Mouse (Mus musculus) common myeloid progenitor, adult 5-6 weeks (primary cell): Measurements from ENCODE around the gene Abhd14b. TPM values are rescaled to one million over a fixed set of nuclear protein-coding genes. Genes with fewer than 3 reads are reported as not detected.
A peak's percentile ranks its signal among the peaks of the same experiment; 100 is the strongest.

ENCODE experiments used
- ATAC-seq: replicated peaks from 2 replicates; pipeline ENCODE4 v1.8.0; 2016; ENCODE audit warnings: low read depth, mild to moderate bottlenecking, moderate TSS enrichment, inconsistent platforms; ENCODE audit not compliant: poor library complexity, severe bottlenecking
- total RNA-seq: library from RNA; stranded (forward); fragments of 200-1000, 187-1606 nt; gene quantifications from 2 replicates; pipeline ENCODE4 v1.2.3, GENCODE M21; 2017

Abhd14b gene
- total RNA-seq, 1 experiment from 2014 or later, result 10.0 TPM

DNA sequence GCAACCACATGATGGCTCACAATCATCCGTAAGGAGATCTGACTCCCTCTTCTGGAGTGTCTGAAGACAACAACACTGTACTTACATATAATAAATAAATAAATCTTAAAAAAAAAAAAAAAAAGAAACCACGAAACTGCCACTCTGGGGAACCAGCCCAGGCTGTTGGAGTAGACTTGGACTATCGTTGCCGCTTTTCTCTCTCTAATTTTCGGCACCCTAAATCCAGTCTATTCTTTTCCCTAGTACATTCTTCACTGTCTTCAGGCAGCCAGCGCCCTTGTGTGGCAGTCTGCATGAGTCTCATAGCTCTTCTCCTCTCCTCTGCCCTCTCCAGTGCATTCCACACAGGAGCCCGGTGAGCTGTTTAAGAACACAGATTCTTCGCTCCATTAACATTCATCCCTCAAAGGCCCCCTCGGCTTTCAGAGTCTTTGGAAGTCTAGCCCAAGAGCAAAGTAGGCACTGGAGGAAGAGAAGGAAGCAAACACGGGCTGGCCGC lies 18.5 kb upstream of the Abhd14b start:
- peak; percentile 7 for ATAC-seq

DNA sequence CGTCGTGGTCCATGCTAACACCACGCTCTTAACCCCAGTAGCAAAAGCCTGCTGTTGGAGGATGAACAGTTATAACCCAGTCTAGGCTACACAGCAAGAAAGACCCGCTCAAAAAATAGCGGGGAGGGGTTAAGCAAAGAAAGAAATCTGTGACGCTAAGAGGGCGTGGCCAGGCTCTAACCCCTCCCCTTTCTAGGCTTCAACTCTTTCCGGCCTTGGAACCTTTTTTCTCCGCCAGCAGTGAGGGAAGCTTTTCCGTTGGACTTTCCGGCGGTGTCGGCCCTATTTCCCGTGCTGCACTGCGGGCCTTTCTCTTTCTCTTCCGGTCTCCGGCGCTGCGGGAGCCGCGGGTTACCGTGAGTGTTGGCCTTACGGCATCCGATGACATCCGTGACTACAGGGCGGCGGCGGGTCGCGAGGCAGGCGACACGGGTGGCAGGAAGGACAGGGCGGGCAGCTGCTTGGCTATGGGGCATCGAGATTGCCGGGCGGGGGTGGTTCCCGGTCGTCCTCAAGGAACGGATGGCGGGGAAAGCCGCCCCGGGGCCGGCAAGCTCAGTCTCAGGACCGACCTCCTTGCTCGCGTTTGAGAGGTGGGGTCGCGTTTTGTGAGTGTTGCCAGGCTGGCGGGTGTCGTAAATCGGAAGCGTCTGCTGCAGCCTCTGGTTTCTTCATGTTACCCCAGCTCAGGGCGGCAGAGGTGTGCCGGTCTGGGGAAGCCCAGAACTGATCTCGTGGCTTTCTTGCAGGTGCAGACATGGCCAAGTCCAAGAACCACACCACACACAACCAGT lies 17.8 kb upstream of the Abhd14b start, which contains the start of gene Rpl29:
Gene Rpl29 (plus strand): TSS at position 234 of the 794 bp plus-strand sequence.
- peak; percentile 94 for ATAC-seq

DNA sequence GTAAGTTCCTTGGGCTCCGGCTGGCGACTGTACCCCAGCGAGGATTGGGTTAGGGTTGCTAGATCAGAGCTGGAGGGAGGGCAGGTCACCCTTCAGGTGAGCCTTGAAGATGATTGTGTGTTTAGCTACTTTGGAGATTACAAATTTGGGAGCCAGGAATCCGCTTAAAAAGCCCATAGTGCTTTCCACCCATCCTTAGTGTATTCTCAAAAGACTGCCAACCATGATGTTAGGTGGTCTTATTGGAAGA lies 17.3 kb upstream of the Abhd14b start:
- ATAC-seq, result no peak

DNA sequence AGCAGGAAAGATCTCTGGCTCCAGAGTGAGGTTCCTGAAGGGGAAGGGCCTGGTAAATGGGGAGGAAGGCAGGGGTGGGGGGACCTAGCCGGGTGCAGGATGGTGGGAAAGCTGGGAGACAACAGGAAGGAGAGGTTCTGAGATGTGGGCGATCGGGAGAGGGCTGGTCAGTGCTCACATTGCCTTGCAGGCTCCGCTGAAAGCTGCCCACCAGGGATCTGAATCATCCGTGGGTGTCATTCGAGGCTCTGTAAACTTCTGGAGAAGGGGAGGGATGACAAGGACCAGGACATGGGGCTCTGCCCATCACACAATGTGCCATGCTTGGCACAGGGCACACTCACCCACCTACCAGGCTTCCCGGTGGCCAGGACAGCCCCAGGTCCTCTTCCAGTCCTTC lies 13.9 kb upstream of the Abhd14b start:
- no peak for ATAC-seq

DNA sequence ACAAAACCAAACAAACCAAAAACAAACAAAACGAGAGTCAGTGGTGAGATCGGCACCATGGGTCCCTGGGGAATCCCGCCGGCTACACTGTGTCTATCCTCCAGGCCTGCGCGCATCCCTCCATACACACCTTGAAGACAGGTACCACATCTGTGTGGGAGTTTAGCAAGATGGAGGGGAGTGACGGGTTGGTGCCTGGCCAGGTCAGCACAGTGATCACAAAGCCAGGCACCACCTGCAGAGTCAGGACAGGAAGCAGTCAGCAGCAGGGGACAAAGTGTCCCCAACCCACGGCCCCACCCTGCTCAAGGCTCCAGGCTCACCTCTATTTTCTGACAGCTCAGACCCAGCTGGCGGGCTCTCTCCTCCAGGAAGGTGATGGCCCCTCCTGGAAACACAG lies 10.7 kb upstream of the Abhd14b start:
- ATAC-seq, result no peak

DNA sequence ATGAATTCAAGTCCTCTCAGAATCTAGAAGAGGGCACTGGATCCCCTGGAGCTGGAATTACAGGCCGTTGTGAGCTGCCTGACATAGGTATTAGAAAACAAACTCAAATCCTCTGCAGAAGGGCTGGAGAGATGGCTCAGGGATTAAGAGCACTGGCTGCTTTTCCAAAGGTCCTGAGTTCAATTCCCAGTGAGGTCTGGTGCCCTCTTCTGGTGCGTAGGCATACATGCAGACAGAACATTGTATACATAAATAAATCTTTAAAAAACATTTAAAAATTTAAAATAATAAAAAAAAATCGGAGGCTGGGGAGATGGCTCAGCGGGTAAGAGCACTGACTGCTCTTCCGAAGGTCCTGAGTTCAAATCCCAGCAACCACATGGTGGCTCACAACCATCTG lies 4.6 kb upstream of the Abhd14b start:
- ATAC-seq, result no peak

DNA sequence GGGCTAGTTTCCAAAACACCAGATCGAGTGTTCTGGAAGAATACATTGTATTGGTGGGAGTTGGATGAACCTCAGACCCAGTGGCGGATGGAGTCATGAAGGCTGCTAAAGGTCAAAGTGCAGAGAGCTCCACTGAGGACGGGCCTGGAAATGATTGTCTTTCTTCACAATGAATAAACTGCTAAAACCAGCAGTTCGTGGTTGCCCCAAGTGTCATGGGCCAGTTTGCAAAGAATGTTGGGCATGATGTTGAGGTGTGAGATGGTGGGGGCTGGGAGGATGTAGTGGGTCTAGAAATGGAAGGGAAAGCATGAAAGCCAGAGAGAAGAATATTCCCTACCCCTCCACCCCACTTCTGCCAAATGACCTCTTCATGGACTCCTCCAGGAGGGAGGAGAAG lies 2.4 kb upstream of the Abhd14b start:
- no peak for ATAC-seq

DNA sequence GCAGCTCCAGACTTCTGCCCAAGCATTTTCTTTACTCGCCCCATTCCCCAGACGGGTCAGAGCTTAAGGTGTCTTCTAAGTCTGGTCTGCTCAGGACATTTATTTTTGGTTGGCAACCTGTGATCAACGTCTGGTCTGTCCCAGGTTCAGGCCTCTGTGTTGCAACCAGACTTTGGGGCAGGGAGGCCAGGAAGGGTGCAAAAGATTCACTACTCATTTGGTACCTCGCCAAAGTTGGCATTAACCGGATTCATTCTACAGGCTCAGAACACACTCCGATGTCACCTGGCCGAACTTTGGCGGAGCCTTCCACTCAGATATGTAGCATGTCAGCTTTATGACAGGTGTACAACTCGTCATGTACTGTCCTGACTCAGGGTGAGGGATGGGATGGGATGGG lies 692 bp downstream of the Abhd14b start:
- ATAC-seq, result no peak

DNA sequence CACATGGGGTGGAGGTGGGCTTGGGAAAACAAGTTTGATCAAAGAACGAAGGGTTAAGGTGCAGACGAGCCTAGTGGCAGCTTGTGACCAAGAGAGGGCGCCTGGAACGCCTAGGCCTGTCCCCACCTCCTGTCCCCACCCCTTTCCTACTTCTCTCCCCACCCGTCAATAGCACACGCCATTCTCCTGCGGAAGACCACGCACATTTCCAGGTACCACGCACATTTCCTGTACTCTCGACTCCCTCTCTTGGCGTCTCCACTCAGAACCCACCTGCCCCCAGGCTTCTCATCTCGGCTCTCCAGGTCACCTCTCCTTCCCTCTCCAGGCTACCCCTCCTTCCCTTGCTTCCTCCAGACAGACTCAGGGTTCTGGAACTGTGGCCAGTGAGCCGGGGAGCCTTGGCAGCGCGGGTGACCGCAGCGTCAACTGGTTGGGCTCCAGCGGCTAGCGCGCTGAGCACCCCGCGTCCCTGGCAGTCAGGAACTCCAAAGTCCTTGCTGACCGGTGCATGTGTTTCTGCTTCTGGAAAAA lies 1.3 kb downstream of the Abhd14b start:
- ATAC-seq, result peak; percentile 77

DNA sequence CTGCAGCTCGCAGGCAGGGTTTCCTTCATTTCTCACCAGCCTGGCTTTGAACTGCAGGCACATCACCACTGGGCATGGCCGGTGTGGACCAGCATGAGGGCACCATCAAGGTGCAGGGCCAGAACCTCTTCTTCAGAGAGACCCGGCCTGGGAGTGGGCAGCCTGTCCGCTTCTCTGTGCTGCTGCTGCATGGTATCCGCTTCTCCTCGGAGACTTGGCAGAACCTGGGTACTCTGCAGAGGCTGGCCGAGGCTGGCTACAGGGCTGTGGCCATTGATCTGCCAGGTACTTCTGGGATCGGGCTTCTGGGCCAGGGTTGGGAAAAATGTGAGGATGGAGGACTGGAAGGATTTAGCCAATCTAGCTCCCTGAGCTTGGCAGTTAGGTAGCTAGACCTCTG lies 2.7 kb downstream of the Abhd14b start:
- ATAC-seq, result no peak

DNA sequence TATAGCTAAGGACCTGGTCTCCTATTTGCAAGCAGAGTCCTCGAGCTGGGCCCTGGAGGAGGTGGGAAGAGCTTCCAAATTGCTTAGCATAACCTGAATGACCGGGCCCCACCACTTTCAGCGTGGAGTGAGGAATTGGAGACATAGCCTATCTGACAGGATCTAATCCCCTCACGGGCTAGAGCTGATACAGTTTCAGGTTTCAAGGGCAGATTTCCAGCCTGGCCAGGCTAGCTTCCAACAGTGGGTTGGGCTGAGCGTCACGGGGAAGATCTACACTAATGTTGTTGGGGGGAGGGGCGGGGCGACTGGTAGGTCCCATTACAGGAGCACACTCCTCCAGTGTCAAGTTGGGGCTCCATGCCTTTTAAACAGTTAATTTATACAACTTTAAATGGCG lies 3.4 kb downstream of the Abhd14b start:
- ATAC-seq, result no peak

DNA sequence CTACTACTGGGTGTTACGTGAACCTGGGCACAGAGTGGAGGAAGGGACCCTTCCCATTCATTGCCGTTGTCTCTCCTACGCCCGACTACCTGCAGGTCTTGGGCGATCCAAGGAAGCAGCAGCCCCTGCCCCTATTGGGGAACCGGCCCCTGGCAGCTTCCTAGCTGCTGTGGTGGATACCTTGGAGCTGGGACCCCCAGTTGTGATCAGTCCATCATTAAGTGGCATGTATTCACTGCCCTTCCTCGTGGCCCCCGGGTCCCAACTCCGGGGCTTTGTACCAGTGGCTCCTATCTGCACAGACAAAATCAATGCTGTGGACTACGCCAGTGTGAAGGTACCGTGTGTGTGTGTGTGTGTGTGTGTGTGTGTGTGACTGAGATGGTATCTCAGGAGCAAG lies 4.0 kb downstream of the Abhd14b start:
- ATAC-seq, result no peak

DNA sequence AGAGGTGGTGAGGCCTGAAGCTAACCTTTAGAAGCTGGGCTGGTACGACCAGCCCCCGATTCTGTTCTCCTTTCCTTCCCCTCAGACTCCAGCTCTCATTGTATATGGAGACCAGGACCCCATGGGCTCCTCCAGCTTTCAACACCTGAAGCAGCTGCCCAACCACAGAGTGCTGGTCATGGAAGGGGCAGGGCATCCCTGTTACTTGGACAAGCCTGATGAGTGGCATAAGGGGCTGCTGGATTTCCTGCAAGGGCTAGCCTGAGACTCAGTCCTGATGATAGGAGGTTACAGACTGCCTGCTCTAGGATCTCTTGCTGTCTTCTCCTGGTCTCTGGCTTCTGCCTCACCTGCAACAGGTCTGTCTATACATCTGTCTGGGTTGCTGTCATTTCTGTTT lies 4.6 kb downstream of the Abhd14b start:
- ATAC-seq, result no peak

DNA sequence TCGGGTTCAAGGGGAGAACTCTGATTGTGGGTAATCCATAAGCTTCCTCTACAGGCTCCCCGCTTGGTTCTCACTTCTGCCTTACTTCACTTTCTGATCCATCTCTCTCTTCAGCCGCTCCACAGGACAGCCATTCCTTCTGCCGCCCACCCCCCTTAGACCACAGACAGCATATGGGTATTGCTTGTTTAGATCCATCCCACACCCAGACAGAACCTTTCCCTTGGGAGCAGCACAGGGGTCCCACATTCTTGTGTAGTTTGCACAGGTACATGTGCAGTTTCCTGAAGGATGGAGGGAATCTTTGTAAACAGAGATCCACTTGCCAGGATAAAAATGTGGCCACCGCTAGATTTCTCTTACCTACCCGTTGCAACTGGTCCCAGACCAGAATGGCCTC lies 5.1 kb downstream of the Abhd14b start:
- no peak for ATAC-seq

DNA sequence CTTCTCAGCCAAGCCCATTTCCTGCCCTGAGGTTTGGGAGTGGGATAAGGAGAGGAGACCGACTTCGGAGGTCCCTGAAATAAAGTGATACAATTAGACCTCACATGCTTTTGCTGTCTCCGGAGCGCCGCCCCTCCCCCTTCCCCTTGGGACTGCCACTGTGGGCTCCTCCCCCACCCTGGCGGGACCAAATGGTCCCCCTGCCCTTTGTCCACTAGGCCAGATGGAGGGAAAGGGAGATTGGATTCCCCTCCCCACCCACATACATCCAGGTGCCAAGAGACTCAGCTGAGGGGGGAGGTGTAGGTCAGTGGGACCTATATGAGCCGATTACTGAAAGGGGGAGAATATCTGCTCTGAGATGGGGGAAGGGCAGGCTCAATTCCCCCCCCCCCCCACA lies 5.6 kb downstream of the Abhd14b start:
- ATAC-seq, result no peak

DNA sequence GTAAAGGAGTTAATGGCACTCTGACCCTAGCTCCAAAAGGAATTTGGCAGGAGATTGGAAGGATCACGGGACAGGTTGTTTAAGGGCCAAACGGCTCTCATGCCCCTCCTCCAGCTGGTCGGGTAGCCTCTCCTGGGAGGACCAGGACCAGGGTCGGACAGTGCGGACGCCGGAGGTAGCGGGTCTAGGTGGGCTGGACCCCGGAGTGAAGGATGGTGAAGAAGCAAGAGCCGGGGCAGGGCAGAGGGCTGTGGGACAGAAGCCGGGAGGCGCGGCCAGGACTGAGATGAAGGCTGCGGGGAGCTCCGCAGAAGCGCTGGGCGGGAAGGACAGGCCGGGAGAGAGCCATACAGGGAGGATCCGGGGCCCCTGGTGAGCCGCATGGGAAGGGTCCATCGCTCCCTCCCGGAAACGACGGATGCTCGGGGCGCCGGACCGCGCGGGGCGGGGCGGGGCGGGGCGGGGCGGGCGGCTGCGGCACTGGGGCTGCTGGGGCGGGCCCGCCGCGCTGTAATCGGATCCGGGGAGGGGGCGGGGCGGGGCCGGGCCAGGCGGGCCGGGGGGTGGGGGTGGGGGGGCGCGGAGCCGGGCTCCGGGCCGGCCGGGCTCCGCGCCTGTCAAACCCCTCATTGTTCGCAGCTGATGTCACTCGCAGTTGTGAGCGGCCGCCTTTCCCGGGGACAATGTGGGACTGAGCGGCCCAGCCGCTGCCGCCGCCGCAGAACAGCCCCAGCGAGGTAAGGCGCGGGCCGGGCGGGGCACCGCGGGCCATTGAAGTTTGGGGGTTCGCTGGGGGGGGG lies 6.2 kb downstream of the Abhd14b start, which contains the start of gene Pcbp4:
Gene Pcbp4 (plus strand): TSS at position 21 of the 800 bp plus-strand sequence.
- peak; percentile 48 for ATAC-seq

DNA sequence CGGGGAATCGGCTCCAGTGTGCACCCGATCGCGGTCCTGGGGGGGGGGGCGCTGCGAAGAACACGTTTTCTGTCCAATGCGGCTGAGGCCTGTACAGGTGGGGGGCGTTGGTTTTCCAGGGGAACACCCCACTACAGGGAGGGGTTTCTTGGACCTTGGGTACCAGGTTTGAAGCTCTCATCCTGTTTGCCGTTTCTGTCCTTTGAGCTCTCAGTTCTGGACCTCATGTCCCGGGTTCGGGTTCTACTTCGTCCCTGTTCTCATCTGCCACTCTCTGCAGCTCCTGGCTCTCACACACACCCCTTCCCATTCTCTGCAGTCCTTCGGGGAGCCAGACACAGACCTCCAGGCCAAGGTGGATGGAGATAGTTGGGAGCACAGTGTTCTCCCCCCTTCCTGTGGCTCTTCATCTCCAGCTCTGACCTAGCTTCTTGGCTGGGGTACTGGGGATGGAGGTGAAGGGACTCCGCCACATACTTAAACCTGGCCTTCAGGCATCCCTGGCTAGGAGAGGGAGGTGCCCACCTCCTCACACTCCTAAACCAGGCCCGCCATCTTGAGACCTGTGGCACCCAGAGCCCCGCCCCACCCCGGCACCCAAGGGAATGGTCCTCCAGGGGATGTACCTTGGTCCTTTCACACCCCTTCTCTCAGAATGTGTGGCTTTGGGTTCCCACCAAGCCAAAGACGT lies 7.0 kb downstream of the Abhd14b start:
- no peak for ATAC-seq

DNA sequence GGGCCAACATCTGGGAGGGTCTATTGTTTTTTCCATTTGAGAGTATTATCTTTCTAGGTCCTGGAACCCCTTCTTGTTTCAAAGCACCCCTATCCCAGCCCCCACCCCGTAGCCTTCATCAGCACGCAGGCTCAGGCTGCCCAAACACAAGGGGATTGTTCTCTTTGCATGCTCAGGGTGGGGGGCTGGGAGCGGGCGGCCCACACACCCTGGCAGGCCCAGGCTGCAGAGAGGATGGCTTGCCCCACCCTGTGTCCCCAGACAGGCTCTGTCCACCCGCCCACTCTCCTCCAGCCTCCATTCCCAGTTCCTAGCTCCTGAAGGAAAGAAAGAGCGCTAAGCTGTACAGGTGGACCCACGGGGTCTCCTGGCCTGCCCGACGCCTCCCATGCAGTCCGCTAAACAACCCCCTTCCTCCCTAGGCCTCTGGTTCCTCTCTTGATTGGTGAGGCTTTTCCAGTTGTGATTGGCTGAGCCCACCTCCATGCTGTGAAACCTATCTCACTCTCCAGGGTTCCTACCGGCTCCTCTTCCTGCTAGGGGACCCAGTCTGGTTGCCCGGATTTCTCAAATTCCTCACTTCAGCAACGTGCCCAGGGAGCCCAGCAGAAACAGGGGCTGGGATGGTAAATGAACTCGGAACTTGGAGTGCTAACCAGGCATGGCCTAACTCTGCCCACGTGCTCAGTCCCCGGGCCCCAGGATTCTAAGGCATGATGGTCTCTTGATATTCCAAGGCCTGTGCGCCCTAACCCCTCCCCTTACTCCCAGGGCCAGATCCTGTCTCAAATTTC lies 7.8 kb downstream of the Abhd14b start:
- ATAC-seq, result no peak

DNA sequence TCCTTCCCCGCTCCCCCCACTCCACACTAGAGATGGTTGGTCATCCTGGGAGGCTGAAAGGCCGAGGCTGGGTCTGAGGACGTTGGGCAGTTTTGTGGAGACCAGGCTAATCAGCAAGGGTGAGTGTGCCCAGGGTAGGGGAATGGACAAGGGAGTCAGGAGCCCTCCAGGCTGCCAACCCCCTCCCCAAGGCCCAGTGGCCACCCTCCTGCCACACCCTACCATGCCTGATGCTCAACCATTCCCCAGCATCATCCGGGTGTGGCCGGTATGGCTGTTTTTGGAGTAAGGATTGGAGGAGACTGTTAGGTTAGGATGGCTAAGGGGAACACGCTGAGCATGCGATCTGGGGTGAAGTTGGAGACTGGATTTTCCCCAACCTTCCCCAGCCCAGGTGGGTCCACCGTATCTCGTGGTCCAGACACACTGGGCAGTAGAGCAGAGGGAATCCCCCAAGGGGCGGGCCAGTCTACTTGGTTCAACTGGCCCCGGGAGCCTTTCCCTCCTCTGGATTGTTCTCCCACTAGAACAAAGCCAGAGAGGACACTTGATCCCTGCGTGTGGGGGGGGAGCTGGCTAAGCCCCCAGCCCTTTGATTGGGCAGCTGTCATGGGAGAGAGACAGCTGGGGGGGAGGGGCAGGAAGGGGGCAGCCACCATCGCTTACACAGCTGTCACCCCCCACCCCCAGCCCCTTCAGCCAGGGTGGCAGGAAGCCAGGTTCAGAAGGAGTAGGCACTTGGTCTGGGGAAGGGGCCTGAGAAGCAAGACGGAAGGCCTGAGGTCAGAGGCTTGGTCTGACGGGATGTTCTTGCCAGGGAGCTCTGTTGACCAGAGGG lies 9.3 kb downstream of the Abhd14b start:
- ATAC-seq, result no peak
